Mouse (Mus musculus) E14TG2a.4 (cell line): ENCODE results near the gene Dag1.

Experiments used
- CTCF ChIP-seq: conservative IDR thresholded peaks from 2 replicates; pipeline ENCODE4 v1.5.1; 2014; ENCODE audit warnings: low read length
- NANOG ChIP-seq: IDR thresholded peaks from 2 replicates; pipeline ENCODE4 v1.6.1; 2014; ENCODE audit warnings: borderline replicate concordance, low read length, mixed read lengths
- POU5F1 ChIP-seq: IDR thresholded peaks from 2 replicates; pipeline ENCODE4 v1.6.1; 2014; ENCODE audit warnings: low read length, borderline replicate concordance

DNA sequence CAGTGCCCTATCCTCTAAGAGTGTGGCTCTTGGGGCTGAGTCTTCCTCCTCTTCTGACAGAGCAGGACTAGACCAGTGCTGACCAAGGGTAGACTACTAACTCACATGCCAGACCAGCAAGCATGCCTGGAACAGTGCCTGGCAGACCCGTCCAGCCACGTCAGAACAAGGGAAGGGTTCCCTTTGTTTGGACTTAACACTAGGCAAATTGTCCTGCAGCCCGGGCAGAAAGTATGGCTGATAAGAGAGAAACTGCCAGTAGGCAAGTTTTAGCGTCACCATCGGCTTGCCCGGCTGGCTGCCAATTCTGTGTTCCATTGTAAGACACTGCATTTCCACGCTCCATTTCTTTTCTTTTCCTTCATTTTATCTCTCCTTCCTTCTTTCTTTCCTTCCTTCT lies 3.9 kb upstream of the Dag1 start:
- TF ChIP-seq CTCF (no peak), POU5F1 (no peak), NANOG (no peak)
